ENCODE assay signal across 8 mouse cellular contexts in the genomic region with DNA sequence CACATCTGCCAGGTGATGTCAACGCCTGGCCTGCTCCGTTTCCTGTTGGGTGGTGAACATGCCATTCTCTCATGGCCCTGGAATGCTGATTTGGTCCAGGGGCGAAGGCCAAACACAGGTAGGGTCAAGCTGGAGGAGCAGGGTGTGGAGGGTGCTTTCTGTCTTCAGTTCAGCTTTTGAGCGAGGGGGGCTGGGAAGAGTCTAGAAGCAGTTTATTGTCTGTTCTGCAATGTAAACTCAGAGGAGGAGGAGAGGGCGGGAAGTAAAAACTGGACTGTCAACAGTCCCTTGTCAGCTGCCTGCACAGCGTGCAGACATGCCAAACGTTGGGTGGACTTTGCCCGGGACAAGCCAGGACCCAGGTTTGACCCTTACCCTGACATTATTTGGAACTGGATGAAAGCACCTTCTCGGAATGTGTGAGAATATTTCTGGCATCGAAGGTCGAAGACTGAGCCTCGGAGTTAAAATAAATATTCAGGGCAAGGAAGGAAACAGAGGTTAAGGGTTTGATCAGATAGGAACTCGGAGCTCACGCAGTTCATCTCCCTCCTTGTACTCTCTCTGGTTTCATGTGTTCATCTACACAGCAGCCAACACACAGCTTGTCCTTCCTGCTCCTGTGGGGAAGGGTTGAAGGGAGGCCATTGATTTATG.
DNase-seq lines count a peak whose midpoint lies in the region; TF ChIP-seq lines count a peak whose summit lies in the region.

No protein-coding gene starts in this region.

- no peaks in the 10 kb centered on the region for H3K27me3 ChIP-seq in kidney, adult 2 months (replicated peaks; ENCODE audit: control insufficient read depth, insufficient read depth, low read length)

- TF ChIP-seq CTCF in kidney, adult 2 months (conservative IDR thresholded peaks at IDR 0.05; ENCODE audit: insufficient read depth, insufficient read length, low read depth, low read length): no peak

- WGBS in kidney, adult 2 months: 13% methylated on average over 14 of the region's 14 CpGs

- H3K36me3 ChIP-seq in kidney, adult 2 months (ENCODE audit: control insufficient read depth, insufficient read depth, low read length): no peaks in the 10 kb centered on the region

- DNase-seq in embryo, embryonic 10 days (ENCODE audit: low spot score): peak; percentile 63
- DNase-seq in gonadal fat pad, adult 2 months (ENCODE audit: low read depth): peak; percentile 9
- DNase-seq in kidney, adult 2 months: peak; percentile 98
- peak; percentile 72 to 78 for DNase-seq in lung, adult 18-20 months
- peak; percentile 8 to 9 for DNase-seq in thymus, postnatal 36 days
- DNase-seq in layer of hippocampus, postnatal 10 days (ENCODE audit: low spot score in 2 of 2): no peak
- DNase-seq in testis, postnatal 10 days (ENCODE audit: low spot score): no peak
- DNase-seq in retina, embryonic 14.5 days (ENCODE audit: low spot score): no peak

- H3K4me1 ChIP-seq in kidney, adult 2 months (ENCODE audit: control insufficient read depth, insufficient read depth, low read length): peaks cover 12% of the 10 kb centered on the region

- no peak for TF ChIP-seq POLR2A in kidney, adult 2 months (IDR thresholded peaks at IDR 0.05; ENCODE audit: low read depth, low read length)

- peak overlapping the region; percentile 80 for H3K27ac ChIP-seq in kidney, adult 2 months (ENCODE audit: insufficient read depth, low read depth, low read length)

- no peak overlapping the region for H3K4me3 ChIP-seq in kidney, adult 2 months (ENCODE audit: insufficient read depth, low read depth, low read length)

Comparison
In these comparisons a context has a peak if more than half of its experiments do, and no peak if none do; other contexts are left out.
1. DNase-seq: peak in embryo, embryonic 10 days (single experiment), gonadal fat pad, adult 2 months (single experiment), kidney, adult 2 months (single experiment), lung, adult 18-20 months (2 of 2) and thymus, postnatal 36 days (2 of 2); none in layer of hippocampus, postnatal 10 days (0 of 2), testis, postnatal 10 days (single experiment) and retina, embryonic 14.5 days (single experiment).